Mouse (Mus musculus): ENCODE results near the gene Lrmda.

Gene Lrmda

GRCm38 (mm10) chr14:22326218-22326964 is 306.9 kb downstream of the Lrmda start:
- DNase-seq (ENCODE audit: low spot score), result no peak

GRCm38 (mm10) chr14:22329191-22329590 is 309.7 kb downstream of the Lrmda start:
- DNase-seq (ENCODE audit: low spot score), result no peak

GRCm38 (mm10) chr14:22335101-22335820 is 315.7 kb downstream of the Lrmda start:
- no peak for DNase-seq (ENCODE audit: low spot score)

- no peak for DNase-seq (ENCODE audit: low spot score)
Measured at GRCm38 (mm10) chr14:22339176-22339575, 319.7 kb downstream of the Lrmda start.

GRCm38 (mm10) chr14:22343357-22343756 is 323.8 kb downstream of the Lrmda start:
- DNase-seq (ENCODE audit: low spot score), result no peak

- DNase-seq (ENCODE audit: low spot score), result no peak
Measured at GRCm38 (mm10) chr14:22345248-22345647, 325.7 kb downstream of the Lrmda start.

GRCm38 (mm10) chr14:22353626-22354025 is 334.1 kb downstream of the Lrmda start:
- DNase-seq (ENCODE audit: low spot score), result no peak

GRCm38 (mm10) chr14:22354769-22355574 is 335.5 kb downstream of the Lrmda start:
- DNase-seq (ENCODE audit: low spot score), result no peak

- no peak for DNase-seq (ENCODE audit: low spot score)
Measured at GRCm38 (mm10) chr14:22357991-22358503, 338.5 kb downstream of the Lrmda start.

GRCm38 (mm10) chr14:22364010-22364748 is 344.7 kb downstream of the Lrmda start:
- no peak for DNase-seq (ENCODE audit: low spot score)

- DNase-seq (ENCODE audit: low spot score), result no peak
Measured at GRCm38 (mm10) chr14:22364771-22365355, 345.4 kb downstream of the Lrmda start.

GRCm38 (mm10) chr14:22367615-22368014 is 348.1 kb downstream of the Lrmda start:
- no peak for DNase-seq (ENCODE audit: low spot score)

- no peak for DNase-seq (ENCODE audit: low spot score)
Measured at GRCm38 (mm10) chr14:22371136-22371535, 351.6 kb downstream of the Lrmda start.

- no peak for DNase-seq (ENCODE audit: low spot score)
Measured at GRCm38 (mm10) chr14:22372666-22373360, 353.3 kb downstream of the Lrmda start.

GRCm38 (mm10) chr14:22373361-22373745 is 353.8 kb downstream of the Lrmda start:
- DNase-seq (ENCODE audit: low spot score), result no peak

- no peak for DNase-seq (ENCODE audit: low spot score)
Measured at GRCm38 (mm10) chr14:22377148-22377547, 357.6 kb downstream of the Lrmda start.

GRCm38 (mm10) chr14:22382101-22382500 is 362.6 kb downstream of the Lrmda start:
- DNase-seq (ENCODE audit: low spot score), result no peak

- DNase-seq (ENCODE audit: low spot score), result no peak
Measured at GRCm38 (mm10) chr14:22393616-22394015, 374.1 kb downstream of the Lrmda start.

GRCm38 (mm10) chr14:22402411-22402810 is 382.9 kb downstream of the Lrmda start:
- DNase-seq (ENCODE audit: low spot score), result no peak

GRCm38 (mm10) chr14:22406623-22407022 is 387.1 kb downstream of the Lrmda start:
- no peak for DNase-seq (ENCODE audit: low spot score)

- DNase-seq (ENCODE audit: low spot score), result no peak
Measured at GRCm38 (mm10) chr14:22410826-22411225, 391.3 kb downstream of the Lrmda start.
